Mouse (Mus musculus): ENCODE results near the gene Ensa. TPM values are rescaled to one million over a fixed set of nuclear protein-coding genes. Genes with fewer than 3 reads are reported as not detected.

Gene Ensa
- polyA plus RNA-seq, 1 experiment: 13.2 TPM

DNA sequence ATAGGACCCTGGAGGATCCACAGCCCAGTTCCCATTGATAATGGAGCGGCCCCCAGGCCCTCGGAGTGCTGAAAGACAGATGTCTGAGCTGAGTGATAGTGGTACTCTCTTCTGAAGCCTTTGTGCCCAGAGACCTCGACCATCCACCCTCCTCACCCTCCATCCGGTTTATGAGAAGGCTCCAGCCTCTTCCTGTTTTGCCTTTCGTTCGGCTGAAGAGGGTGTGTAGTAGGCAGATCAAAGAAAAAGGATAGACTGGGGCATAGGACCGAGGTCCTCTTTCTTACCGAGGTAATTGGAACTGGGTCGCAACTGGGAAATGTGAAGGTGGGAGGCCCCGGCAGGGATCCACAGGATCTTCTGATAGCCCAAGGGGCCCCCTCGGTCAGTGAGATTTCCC lies 56.6 kb downstream of the Ensa start:
- 60% methylated on average over 11 of the region's 11 CpGs for WGBS
- H3K27me3 ChIP-seq (replicated peaks; ENCODE audit: control insufficient read depth, insufficient read depth, low read length): no peaks in the 10 kb centered on the region
- DNase-seq: no peak
- no peak overlapping the region for H3K4me3 ChIP-seq (ENCODE audit: insufficient read depth, low read depth, low read length)
- no peak overlapping the region for H3K27ac ChIP-seq (ENCODE audit: insufficient read depth, low read depth, low read length)
- peaks cover 3% of the 10 kb centered on the region for H3K4me1 ChIP-seq (ENCODE audit: control insufficient read depth, insufficient read depth, low read length)
- TF ChIP-seq POLR2A (IDR thresholded peaks at IDR 0.05; ENCODE audit: low read depth, low read length) (no peak), CTCF (conservative IDR thresholded peaks at IDR 0.05; ENCODE audit: insufficient read depth, insufficient read length, low read depth, low read length) (no peak)
- H3K36me3 ChIP-seq (ENCODE audit: control insufficient read depth, insufficient read depth, low read length): no peaks in the 10 kb centered on the region

Other genes starting within 250 kb of the Ensa start
- not detected in 2 replicates for gene 4930558C23Rik, start 222.2 kb upstream of the Ensa start, polyA plus RNA-seq (2012; rRNA removed)
- 26.4 and 28.7 TPM in 2 replicates for gene Arnt, start 190.6 kb upstream of the Ensa start, polyA plus RNA-seq (2012; rRNA removed)
- 6.5 and 8.2 TPM in 2 replicates for gene Ctsk, start 125.7 kb upstream of the Ensa start, polyA plus RNA-seq (2012; rRNA removed)
- gene Ctss, start 98.2 kb upstream of the Ensa start, polyA plus RNA-seq (2012; rRNA removed): 8.2 and 18.1 TPM in 2 replicates
- not detected in 2 replicates for gene Hormad1, start 65.3 kb upstream of the Ensa start, polyA plus RNA-seq (2012; rRNA removed)
- 7.6 and 10.4 TPM in 2 replicates for gene Golph3l, start 36.1 kb upstream of the Ensa start, polyA plus RNA-seq (2012; rRNA removed)
- gene Mcl1, start 33.8 kb downstream of the Ensa start, polyA plus RNA-seq (2012; rRNA removed): 31.9 and 43.0 TPM in 2 replicates
- gene Adamtsl4, start 62.9 kb downstream of the Ensa start, polyA plus RNA-seq (2012; rRNA removed): 5.2 and 6.0 TPM in 2 replicates
- 494 and 636 TPM in 2 replicates for gene Ecm1, start 114.6 kb downstream of the Ensa start, polyA plus RNA-seq (2012; rRNA removed)
- gene Tars2, start 135.2 kb downstream of the Ensa start, polyA plus RNA-seq (2012; rRNA removed): 28.2 and 29.3 TPM in 2 replicates
- 12.6 and 13.9 TPM in 2 replicates for gene Rprd2, start 193.9 kb downstream of the Ensa start, polyA plus RNA-seq (2012; rRNA removed)
- 12.4 and 14.6 TPM in 2 replicates for gene Prpf3, start 230.9 kb downstream of the Ensa start, polyA plus RNA-seq (2012; rRNA removed)
- 172 and 274 TPM in 2 replicates for gene Mrps21, start 246.5 kb downstream of the Ensa start, polyA plus RNA-seq (2012; rRNA removed)

All from kidney, adult 2 months (tissue).